Mouse (Mus musculus) cerebral cortex, adult 2 months (tissue): ENCODE measurements around the gene Crtac1.

Experiments
- WGBS: fragments of 180-500 bp; shearing (Covaris S2); methylation state at CpG from one replicate; pipeline ENCODE4 v1.1.7; 2018; 5-methylcytosine and 5-hydroxymethylcytosine counted together

Crtac1 gene

GRCm38 (mm10) chr19:42425208-42425607, 6.4 kb downstream of the Crtac1 start:
- 59% methylated on average over 3 of the region's 3 CpGs for WGBS

- WGBS, result 48% methylated on average over 8 of the region's 8 CpGs
Measured at GRCm38 (mm10) chr19:42415042-42415441, 16.5 kb downstream of the Crtac1 start.

GRCm38 (mm10) chr19:42409856-42410255, 21.7 kb downstream of the Crtac1 start:
- 70% methylated on average over 5 of the region's 5 CpGs for WGBS

GRCm38 (mm10) chr19:42409226-42409625, 22.4 kb downstream of the Crtac1 start:
- WGBS, result 43% methylated on average over 19 of the region's 19 CpGs

GRCm38 (mm10) chr19:42404364-42404763, 27.2 kb downstream of the Crtac1 start:
- WGBS, result 64% methylated on average over 15 of the region's 15 CpGs

GRCm38 (mm10) chr19:42399974-42400373, 31.6 kb downstream of the Crtac1 start:
- whole genome bisulfite sequencing, result 32% methylated on average over 3 of the region's 3 CpGs

- WGBS, result 59% methylated on average over 11 of the region's 11 CpGs
Measured at GRCm38 (mm10) chr19:42397281-42397680, 34.3 kb downstream of the Crtac1 start.

- 74% methylated on average over 2 of the region's 2 CpGs for whole genome bisulfite sequencing
Measured at GRCm38 (mm10) chr19:42394848-42395534, 36.6 kb downstream of the Crtac1 start.

- WGBS, result 55% methylated on average over 4 of the region's 4 CpGs
Measured at GRCm38 (mm10) chr19:42393920-42394319, 37.7 kb downstream of the Crtac1 start.

- WGBS, result 54% methylated on average over 8 of the region's 8 CpGs
Measured at GRCm38 (mm10) chr19:42392094-42392493, 39.5 kb downstream of the Crtac1 start.

- 76% methylated on average over 14 of the region's 14 CpGs for WGBS
Measured at GRCm38 (mm10) chr19:42389574-42389973, 42.0 kb downstream of the Crtac1 start.

GRCm38 (mm10) chr19:42384981-42385598, 46.5 kb downstream of the Crtac1 start:
- 18% methylated on average over 15 of the region's 15 CpGs for WGBS

- 11% methylated on average over 13 of the region's 13 CpGs for WGBS
Measured at GRCm38 (mm10) chr19:42380981-42381373, 50.6 kb downstream of the Crtac1 start.

GRCm38 (mm10) chr19:42380321-42380980, 51.1 kb downstream of the Crtac1 start:
- WGBS, result 8% methylated on average over 24 of the region's 26 CpGs

GRCm38 (mm10) chr19:42379798-42380197, 51.8 kb downstream of the Crtac1 start:
- 27% methylated on average over 8 of the region's 8 CpGs for WGBS

- WGBS, result 74% methylated on average over 3 of the region's 3 CpGs
Measured at GRCm38 (mm10) chr19:42377206-42377605, 54.4 kb downstream of the Crtac1 start.

- 52% methylated on average over 4 of the region's 4 CpGs for WGBS
Measured at GRCm38 (mm10) chr19:42363551-42363950, 68.0 kb downstream of the Crtac1 start.

- WGBS, result 71% methylated on average over 7 of the region's 7 CpGs
Measured at GRCm38 (mm10) chr19:42358406-42358805, 73.2 kb downstream of the Crtac1 start.

- WGBS, result 61% methylated on average over 5 of the region's 5 CpGs
Measured at GRCm38 (mm10) chr19:42356854-42357253, 74.7 kb downstream of the Crtac1 start.

GRCm38 (mm10) chr19:42355476-42355875, 76.1 kb downstream of the Crtac1 start:
- 73% methylated on average over 16 of the region's 16 CpGs for WGBS

- WGBS, result 55% methylated on average over 6 of the region's 6 CpGs
Measured at GRCm38 (mm10) chr19:42341183-42341582, 90.4 kb downstream of the Crtac1 start.

- WGBS, result 34% methylated on average over 9 of the region's 9 CpGs
Measured at GRCm38 (mm10) chr19:42332081-42332736, 99.4 kb downstream of the Crtac1 start.
